24 mouse cellular contexts compared by ENCODE assay signal in the genomic region with DNA sequence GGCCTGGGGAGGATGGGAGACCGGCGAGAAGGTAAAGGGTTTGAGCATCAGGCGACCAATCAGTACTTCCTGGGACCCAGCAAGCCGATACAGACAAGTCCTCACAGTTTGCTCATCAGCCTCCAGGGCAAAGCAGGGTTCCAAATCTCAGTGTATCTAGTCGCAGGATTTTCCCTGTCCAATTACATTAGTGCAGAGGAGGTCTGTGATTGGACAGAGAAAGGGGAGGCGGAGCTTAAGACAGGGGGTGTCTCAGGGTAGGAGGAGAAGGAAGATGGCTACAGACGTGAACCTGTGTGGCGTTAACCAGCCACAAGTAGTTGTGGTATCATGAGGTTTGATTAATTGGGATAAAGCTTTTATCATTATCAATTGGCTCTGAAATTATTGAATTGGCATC.
DNase-seq lines count a peak whose midpoint lies in the region; ATAC-seq and TF ChIP-seq lines count a peak whose summit lies in the region.
"Had no signal": no experiment of that assay in that cellular context is flagged by ENCODE, and none has a peak within 500 bp of the region (broad histone marks: within the 10 kb centered on the region; RNA-seq: fewer than 3 reads in every experiment).

No protein-coding gene starts in this region.

- H3K36me3 ChIP-seq in forebrain, embryonic 10.5 days (replicated peaks) = no peaks in the 10 kb centered on the region
- no peaks in the 10 kb centered on the region for H3K36me3 ChIP-seq in forebrain, embryonic 11.5 days (ENCODE audit: control insufficient read depth, insufficient read depth, low read length)
- no peaks in the 10 kb centered on the region for H3K36me3 ChIP-seq in E14TG2a.4 (ENCODE audit: insufficient read depth, low read length)
- H3K36me3 ChIP-seq: embryonic facial prominence, embryonic 12.5 days; embryonic facial prominence, embryonic 15.5 days; hindbrain, embryonic 10.5 days; hindbrain, embryonic 13.5 days; intestine, embryonic 15.5 days had no signal

- H3K27me3 ChIP-seq in forebrain, embryonic 10.5 days (ENCODE audit: poor library complexity, severe bottlenecking) = 0 out of 2 replicates have a peak, but pooled peaks cover 6% of the 10 kb centered on the region
- H3K27me3 ChIP-seq in forebrain, embryonic 11.5 days (ENCODE audit: control insufficient read depth, insufficient read depth, low read length) = no peaks in the 10 kb centered on the region
- no peaks in the 10 kb centered on the region for H3K27me3 ChIP-seq in E14TG2a.4 (ENCODE audit: insufficient read depth, low read length)
- H3K27me3 ChIP-seq: embryonic facial prominence, embryonic 12.5 days; embryonic facial prominence, embryonic 15.5 days; forebrain, embryonic 13.5 days; intestine, embryonic 15.5 days had no signal

- H3K4me3 ChIP-seq in forebrain, embryonic 10.5 days = no peak overlapping the region
- H3K4me3 ChIP-seq in forebrain, embryonic 11.5 days (ENCODE audit: low read depth, low read length) = no peak overlapping the region
- H3K4me3 ChIP-seq in E14TG2a.4 (replicated peaks; ENCODE audit: low read length) = peak overlapping the region; percentile 53
- H3K4me3 ChIP-seq: embryonic facial prominence, embryonic 12.5 days; embryonic facial prominence, embryonic 15.5 days; forebrain, embryonic 13.5 days; gastrocnemius, adult 2 months; hindbrain, embryonic 10.5 days; hindbrain, embryonic 13.5 days; intestine, embryonic 15.5 days had no signal

- no peaks in the 10 kb centered on the region for H3K9me3 ChIP-seq in forebrain, embryonic 10.5 days
- H3K9me3 ChIP-seq in forebrain, embryonic 11.5 days (ENCODE audit: control insufficient read depth, low read length) = no peaks in the 10 kb centered on the region
- H3K9me3 ChIP-seq in E14TG2a.4 (ENCODE audit: low read length) = no peaks in the 10 kb centered on the region
- H3K9me3 ChIP-seq: embryonic facial prominence, embryonic 12.5 days; embryonic facial prominence, embryonic 15.5 days; forebrain, embryonic 13.5 days; hindbrain, embryonic 10.5 days; hindbrain, embryonic 13.5 days; intestine, embryonic 15.5 days had no signal

- ATAC-seq in forebrain, embryonic 11.5 days (replicated peaks; ENCODE audit: low FRiP score) = no peak
- ATAC-seq: forebrain, embryonic 13.5 days; forebrain, embryonic 16.5 days; hindbrain, embryonic 16.5 days; intestine, embryonic 15.5 days had no signal

- 0 out of 2 replicates have a peak overlapping the region, but pooled peaks have one; percentile 15 for H3K27ac ChIP-seq in forebrain, embryonic 10.5 days
- no peak overlapping the region for H3K27ac ChIP-seq in forebrain, embryonic 11.5 days (ENCODE audit: low read depth, low read length)
- H3K27ac ChIP-seq: embryonic facial prominence, embryonic 12.5 days; embryonic facial prominence, embryonic 15.5 days; forebrain, embryonic 13.5 days; gastrocnemius, adult 2 months; hindbrain, embryonic 13.5 days; intestine, embryonic 15.5 days had no signal

- TF ChIP-seq CTCF in E14TG2a.4 (conservative IDR thresholded peaks at IDR 0.05; ENCODE audit: low read length) = no peak

- WGBS in forebrain, embryonic 10.5 days = 91% methylated on average over 8 of the region's 8 CpGs
- 90% methylated on average over 8 of the region's 8 CpGs for WGBS in forebrain, embryonic 11.5 days

- no peak for DNase-seq in forebrain, embryonic 10.5 days (ENCODE audit: extremely low spot score, low spot score)
- no peak for DNase-seq in forebrain, embryonic 11.5 days (ENCODE audit: low spot score)
- peak; percentile 93 for DNase-seq in R1 (ENCODE audit: low read depth, low spot score)
- no peak for DNase-seq in thymus, adult 18-20 months
- DNase-seq in thymus, postnatal 10 days (ENCODE audit: low spot score in 2 of 2) = no peak
- DNase-seq: adrenal gland, adult 2 months; adrenal gland, postnatal 14 days; cerebellum, adult 11 months; cerebellum, adult 2 months; cerebellum, adult 9-11 months; cerebellum, postnatal 25 days; gastrocnemius, adult 2 months; gastrocnemius, postnatal 14 days; heart, adult 11 months had no signal

- no peak overlapping the region for H3K4me2 ChIP-seq in forebrain, embryonic 11.5 days (ENCODE audit: low read depth, low read length, severe bottlenecking)
- H3K4me2 ChIP-seq: embryonic facial prominence, embryonic 12.5 days; embryonic facial prominence, embryonic 15.5 days; forebrain, embryonic 13.5 days; heart, embryonic 11.5 days; hindbrain, embryonic 13.5 days; intestine, embryonic 15.5 days had no signal

- no peak overlapping the region for H3K9ac ChIP-seq in forebrain, embryonic 11.5 days (ENCODE audit: low read length)
- H3K9ac ChIP-seq: embryonic facial prominence, embryonic 12.5 days; embryonic facial prominence, embryonic 15.5 days; forebrain, embryonic 13.5 days; hindbrain, embryonic 13.5 days; intestine, embryonic 15.5 days had no signal

- H3K4me1 ChIP-seq in forebrain, embryonic 10.5 days = peaks cover 57% of the 10 kb centered on the region
- H3K4me1 ChIP-seq in forebrain, embryonic 11.5 days (replicated peaks; ENCODE audit: control insufficient read depth, insufficient read depth, low read length) = peaks cover 27% of the 10 kb centered on the region
- H3K4me1 ChIP-seq in E14TG2a.4 (replicated peaks; ENCODE audit: low read depth, low read length) = peaks cover 49% of the 10 kb centered on the region
